Comparison of ENCODE assay signal across 9 mouse cellular contexts in genomic region chr9:31683302-31684081, GRCm38 (mm10).
DNase-seq lines count a peak whose midpoint lies in the region; ATAC-seq and TF ChIP-seq lines count a peak whose summit lies in the region.
"Had no signal": no experiment of that assay in that cellular context is flagged by ENCODE, and none has a peak within 500 bp of the region (broad histone marks: within the 10 kb centered on the region; RNA-seq: fewer than 3 reads in every experiment).

No protein-coding gene starts in this region.

- H3K36me3 ChIP-seq in E14TG2a.4 (ENCODE audit: insufficient read depth, low read length) = no peaks in the 10 kb centered on the region
- H3K36me3 ChIP-seq in hindbrain, embryonic 14.5 days (replicated peaks; ENCODE audit: control insufficient read depth, insufficient read depth) = no peaks in the 10 kb centered on the region
- H3K36me3 ChIP-seq in lung, embryonic 15.5 days = no peaks in the 10 kb centered on the region
- H3K36me3 ChIP-seq: hindbrain, embryonic 15.5 days had no signal

- H3K4me1 ChIP-seq in E14TG2a.4 (replicated peaks; ENCODE audit: low read depth, low read length) = peaks cover 43% of the 10 kb centered on the region
- peaks cover 10% of the 10 kb centered on the region; the same call in 1 of the 2 replicates for H3K4me1 ChIP-seq in hindbrain, embryonic 14.5 days (replicated peaks; ENCODE audit: control insufficient read depth, insufficient read depth, low read length)
- H3K4me1 ChIP-seq in lung, embryonic 15.5 days = peaks cover 28% of the 10 kb centered on the region
- H3K4me1 ChIP-seq in cerebellum, adult 2 months (ENCODE audit: control insufficient read depth, insufficient read depth, low read length) = no peaks in the 10 kb centered on the region

- peak overlapping the region; percentile 54 for H3K4me3 ChIP-seq in E14TG2a.4 (replicated peaks; ENCODE audit: low read length)
- H3K4me3 ChIP-seq in hindbrain, embryonic 14.5 days (replicated peaks; ENCODE audit: low read length) = no peak overlapping the region
- no peak overlapping the region for H3K4me3 ChIP-seq in lung, embryonic 15.5 days
- no peak overlapping the region for H3K4me3 ChIP-seq in cerebellum, adult 2 months (replicated peaks; ENCODE audit: insufficient read depth, low read depth, low read length)
- H3K4me3 ChIP-seq: hindbrain, embryonic 15.5 days had no signal

- peaks cover 55% of the 10 kb centered on the region for H3K27me3 ChIP-seq in E14TG2a.4 (ENCODE audit: insufficient read depth, low read length)
- H3K27me3 ChIP-seq in hindbrain, embryonic 14.5 days (ENCODE audit: control insufficient read depth, insufficient read depth, low read length) = 0 out of 2 replicates have a peak, but pooled peaks cover 6% of the 10 kb centered on the region
- no peaks in the 10 kb centered on the region for H3K27me3 ChIP-seq in lung, embryonic 15.5 days
- no peaks in the 10 kb centered on the region for H3K27me3 ChIP-seq in cerebellum, adult 2 months (ENCODE audit: control insufficient read depth, insufficient read depth, low read length)

- WGBS in hindbrain, embryonic 14.5 days = 5% methylated on average over 19 of the region's 19 CpGs
- 13% methylated on average over 19 of the region's 19 CpGs for WGBS in lung, embryonic 15.5 days
- 17% methylated on average over 19 of the region's 19 CpGs for whole genome bisulfite sequencing in cerebellum, adult 2 months

- no peak overlapping the region for H3K27ac ChIP-seq in hindbrain, embryonic 14.5 days
- no peak overlapping the region for H3K27ac ChIP-seq in lung, embryonic 15.5 days
- no peak overlapping the region for H3K27ac ChIP-seq in cerebellum, adult 2 months (ENCODE audit: insufficient read depth, low read length)
- H3K27ac ChIP-seq: hindbrain, embryonic 15.5 days had no signal

- no peak for ATAC-seq in hindbrain, embryonic 14.5 days (ENCODE audit: low FRiP score)
- ATAC-seq in lung, embryonic 15.5 days (ENCODE audit: borderline replicate concordance, extremely low read depth, low FRiP score, low TSS enrichment) = peak; percentile 29
- ATAC-seq in granulocyte monocyte progenitor cell, adult 5-6 weeks (replicated peaks; ENCODE audit: poor library complexity, severe bottlenecking) = no peak

- H3K4me2 ChIP-seq in hindbrain, embryonic 14.5 days (replicated peaks) = 0 out of 2 replicates have a peak overlapping the region, but pooled peaks have one; percentile 4
- peak overlapping the region; percentile 10 for H3K4me2 ChIP-seq in lung, embryonic 15.5 days
- H3K4me2 ChIP-seq: hindbrain, embryonic 15.5 days had no signal

- no peaks in the 10 kb centered on the region for H3K9me3 ChIP-seq in E14TG2a.4 (ENCODE audit: low read length)
- no peaks in the 10 kb centered on the region for H3K9me3 ChIP-seq in hindbrain, embryonic 14.5 days (ENCODE audit: control insufficient read depth, low read length)
- H3K9me3 ChIP-seq in lung, embryonic 15.5 days = no peaks in the 10 kb centered on the region
- H3K9me3 ChIP-seq: hindbrain, embryonic 15.5 days had no signal

- no peak for TF ChIP-seq POLR2A in cerebellum, adult 2 months (IDR thresholded peaks at IDR 0.05; ENCODE audit: borderline replicate concordance, insufficient read depth, low read length)

- TF ChIP-seq CTCF in E14TG2a.4 (conservative IDR thresholded peaks at IDR 0.05; ENCODE audit: low read length) = no peak
- TF ChIP-seq CTCF in cerebellum, adult 2 months (IDR thresholded peaks at IDR 0.05; ENCODE audit: borderline replicate concordance, insufficient read depth, low read depth, low read length) = no peak

- no peak overlapping the region for H3K9ac ChIP-seq in hindbrain, embryonic 14.5 days
- no peak overlapping the region for H3K9ac ChIP-seq in lung, embryonic 15.5 days
- H3K9ac ChIP-seq: hindbrain, embryonic 15.5 days had no signal

- peak; percentile 64 for DNase-seq in R1 (ENCODE audit: low read depth, low spot score)
- DNase-seq in hindbrain, embryonic 14.5 days (ENCODE audit: low spot score) = no peak
- DNase-seq in cerebellum, adult 2 months = no peak
- no peak for DNase-seq in spleen, postnatal 14 days (ENCODE audit: low spot score in 2 of 2)
- no peak for DNase-seq in left cerebral cortex, adult 9 months (ENCODE audit: low spot score in 2 of 2)
